Mouse (Mus musculus): ENCODE data around the gene Rexo4.

Gene Rexo4

GRCm38 (mm10) chr2:26963923-26964723, at the start of gene Rexo4:
TSS of gene Rexo4 (minus strand) at chr2:26964386.
- DNase-seq: peak; percentile 90 to 92

- DNase-seq: peak; percentile 89 to 94
Observed at GRCm38 (mm10) chr2:27009714-27010244, 45.6 kb upstream of the Rexo4 start, which contains the start of gene Cacfd1. TSS of gene Cacfd1 (plus strand) at chr2:27009926.

- DNase-seq: no peak
Observed at GRCm38 (mm10) chr2:27007701-27008100, 43.5 kb upstream of the Rexo4 start.

- DNase-seq: no peak
Observed at GRCm38 (mm10) chr2:27006255-27006654, 42.1 kb upstream of the Rexo4 start.

DNA sequence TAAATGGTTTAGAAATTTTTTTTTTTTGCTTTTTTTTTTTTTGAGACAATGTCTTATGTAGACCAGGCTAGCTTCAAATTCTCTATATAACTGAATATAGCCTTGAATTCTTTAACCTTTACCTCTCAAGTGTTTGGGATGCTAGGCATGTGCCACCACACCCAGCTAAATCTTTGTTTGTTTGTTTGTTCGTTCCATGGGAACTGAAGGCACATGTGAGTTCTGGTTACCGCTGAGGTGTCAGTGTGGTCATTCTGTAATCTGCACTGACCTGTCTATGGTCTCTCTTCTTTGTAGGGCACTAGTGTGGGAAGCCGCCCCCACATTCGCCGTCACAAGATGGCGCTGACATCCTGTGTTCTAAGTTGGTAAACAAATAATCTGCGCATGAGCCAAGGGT, 33.8 kb upstream of the Rexo4 start:
- no peak for DNase-seq

DNA sequence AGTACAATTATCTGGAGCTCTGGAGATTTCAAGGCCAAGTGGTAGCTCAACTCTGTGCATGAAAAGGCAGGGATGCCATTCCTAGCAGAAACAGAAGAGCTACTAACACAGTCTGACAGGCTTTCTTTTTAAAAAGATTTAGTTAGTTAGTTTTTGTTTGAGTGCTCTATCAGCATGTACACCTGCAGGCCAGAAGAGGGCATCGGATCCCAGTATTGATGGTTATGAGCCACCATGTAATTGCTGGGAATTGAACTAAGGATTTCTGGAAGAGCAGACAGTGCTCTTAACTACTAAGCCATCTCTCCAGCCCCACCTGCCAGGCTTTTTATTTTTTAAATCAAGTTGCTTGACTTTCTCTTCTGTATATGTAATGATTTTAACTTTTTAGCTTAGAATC, 33.3 kb upstream of the Rexo4 start:
- no peak for DNase-seq

DNA sequence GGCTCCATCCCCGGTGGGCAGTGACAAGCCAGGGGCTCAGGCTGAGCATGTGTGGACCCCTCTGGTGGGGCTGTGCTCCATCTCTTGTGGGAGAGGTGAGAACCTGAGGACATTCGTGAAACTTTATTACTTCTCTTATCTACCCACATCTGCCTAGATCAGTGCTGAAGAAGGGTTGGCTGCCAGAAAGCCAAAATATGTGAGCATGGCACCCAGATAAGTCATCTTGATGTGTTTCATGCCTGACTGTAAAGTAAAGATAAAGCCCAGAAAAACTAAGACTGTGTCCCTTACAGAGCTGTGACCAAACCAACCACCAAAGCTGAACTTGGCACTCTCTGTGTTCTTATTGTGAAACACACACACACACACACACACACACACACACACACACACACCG, 29.8 kb upstream of the Rexo4 start:
- no peak for DNase-seq

DNA sequence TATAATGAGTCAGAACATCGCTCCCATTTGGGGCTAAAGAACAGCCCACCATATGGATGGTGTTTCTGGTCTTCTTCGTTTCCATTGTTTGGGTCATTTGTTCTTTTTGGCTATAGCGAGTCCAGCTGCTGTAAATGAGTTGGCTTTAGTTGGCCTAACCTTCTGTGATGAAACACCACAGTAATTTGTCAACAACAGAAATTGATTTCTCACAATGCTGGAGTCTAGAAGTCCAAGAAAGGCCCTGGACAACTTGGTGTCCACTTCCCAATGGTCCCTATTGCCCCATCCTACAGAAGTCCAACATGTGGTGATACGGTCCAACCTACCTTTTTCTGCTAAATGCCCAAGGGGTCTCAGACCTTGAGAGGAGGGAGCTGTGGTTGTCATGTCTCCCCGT, 20.5 kb upstream of the Rexo4 start:
- no peak for DNase-seq

DNA sequence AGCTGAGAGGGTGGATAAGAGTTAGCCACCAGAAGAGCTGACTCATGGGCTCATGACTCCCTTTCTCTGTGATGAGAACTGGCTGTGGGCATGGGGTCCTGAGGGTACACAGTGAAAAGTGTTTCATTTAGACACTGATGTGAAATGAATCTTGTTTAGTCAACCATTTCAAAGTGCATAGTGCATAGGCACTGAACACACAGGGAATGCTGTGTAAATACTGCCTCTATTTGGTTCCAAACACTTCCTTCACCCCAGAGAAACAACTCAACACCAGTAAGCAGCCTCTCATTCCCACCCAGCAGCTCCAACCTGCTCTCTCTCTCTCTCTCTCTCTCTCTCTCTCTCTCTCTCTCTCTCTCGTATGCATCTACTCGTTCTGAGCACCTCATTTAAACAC, 20.0 kb upstream of the Rexo4 start:
- no peak for DNase-seq

DNA sequence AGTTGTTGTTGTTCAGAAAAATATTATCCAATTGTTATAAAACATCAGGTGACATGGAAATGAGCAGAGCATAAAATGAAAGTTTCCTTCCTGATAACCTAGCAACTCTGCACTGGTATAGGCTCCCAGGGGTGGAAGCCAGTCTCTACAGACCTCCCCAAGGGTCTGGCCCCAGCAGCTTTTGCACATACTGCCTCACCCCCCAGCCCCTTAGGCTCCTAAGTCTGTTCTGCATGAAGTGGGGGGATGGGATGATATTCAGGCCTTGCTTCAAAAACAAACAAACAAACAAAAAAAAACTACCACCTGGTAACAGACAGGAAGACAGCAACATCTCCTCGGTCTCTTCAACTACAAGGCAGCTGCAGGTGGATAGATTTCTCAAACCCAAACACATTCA, 16.2 kb upstream of the Rexo4 start:
- DNase-seq: peak in 1 of 2 experiments; percentile 46

- no peak for DNase-seq
Observed at GRCm38 (mm10) chr2:26973960-26974359, 9.8 kb upstream of the Rexo4 start.

DNA sequence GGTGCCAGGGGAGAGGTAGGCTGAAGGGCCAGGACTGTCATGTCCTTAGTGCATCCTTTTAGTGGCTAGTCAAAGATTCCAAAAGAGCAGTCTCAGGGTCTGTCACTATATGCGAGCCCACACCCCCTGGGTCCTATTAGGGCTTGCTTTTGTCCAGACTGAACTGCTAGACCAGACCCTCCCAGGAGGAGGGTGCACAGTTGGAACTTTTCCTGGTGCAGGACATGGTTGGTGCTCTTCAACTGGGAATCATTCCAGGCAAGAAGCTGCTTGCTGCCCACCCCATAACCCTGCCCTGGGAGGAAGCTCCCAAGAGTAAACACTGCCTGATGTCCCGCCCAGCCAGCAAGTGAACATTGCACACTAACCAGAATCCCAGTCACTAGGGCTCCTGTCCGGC, 8.9 kb upstream of the Rexo4 start, which contains the start of gene Adamts13:
Adamts13 (plus strand) TSS at position 301 of the 400 bp plus-strand sequence.
- DNase-seq: no peak

- DNase-seq: no peak
Observed at GRCm38 (mm10) chr2:26967262-26967661, 3.1 kb upstream of the Rexo4 start.

DNA sequence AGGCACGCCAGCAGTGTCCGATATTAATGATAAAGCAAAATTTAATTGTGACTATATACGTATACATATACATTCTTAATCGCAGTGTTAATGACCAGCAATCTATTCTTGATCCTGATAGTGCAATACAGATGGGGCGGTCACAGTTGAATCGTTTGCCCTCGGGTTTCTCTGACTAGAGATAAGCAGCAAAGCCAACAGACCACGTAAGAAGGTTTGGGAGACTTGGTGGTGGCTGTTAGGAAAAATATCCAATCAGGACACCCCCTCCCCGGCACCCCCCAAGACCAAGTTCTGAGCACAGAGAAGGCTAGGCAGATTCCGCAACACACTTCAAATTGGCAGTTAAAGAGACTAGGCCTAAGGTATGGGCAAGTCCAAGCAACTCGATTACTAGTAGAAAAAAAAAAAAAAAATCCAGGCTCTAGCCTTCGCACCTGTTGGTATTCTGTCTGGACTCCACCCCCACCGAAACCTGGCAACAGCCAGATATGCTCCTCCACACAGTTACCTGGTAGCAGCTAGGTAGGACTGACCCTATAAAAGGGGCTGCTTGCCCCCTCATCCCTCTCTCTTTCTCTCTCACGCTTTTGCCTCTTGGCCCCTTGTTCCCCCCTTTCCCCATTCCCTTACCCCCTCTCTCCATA, 661 bp upstream of the Rexo4 start:
- DNase-seq: no peak

- DNase-seq: no peak
Observed at GRCm38 (mm10) chr2:26960756-26961155, 3.4 kb downstream of the Rexo4 start.

DNA sequence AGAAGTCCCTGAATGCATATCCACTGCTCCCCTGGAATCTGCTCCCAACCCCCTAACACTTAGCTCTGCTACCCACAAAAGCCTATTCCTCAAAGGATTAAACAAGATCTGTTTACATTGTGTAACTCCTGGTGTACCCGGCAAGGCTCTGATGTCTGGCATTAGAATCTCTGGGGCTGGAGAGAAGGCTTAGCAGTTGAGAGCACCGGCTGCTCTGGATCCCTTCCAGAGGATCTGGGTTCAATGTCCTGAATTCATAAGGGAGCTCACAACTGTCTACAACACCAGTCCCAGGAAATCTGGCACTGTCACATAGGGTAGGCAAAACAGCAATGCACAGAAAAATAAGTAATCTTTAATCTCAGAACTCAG, 6.7 kb downstream of the Rexo4 start:
- DNase-seq: no peak

DNA sequence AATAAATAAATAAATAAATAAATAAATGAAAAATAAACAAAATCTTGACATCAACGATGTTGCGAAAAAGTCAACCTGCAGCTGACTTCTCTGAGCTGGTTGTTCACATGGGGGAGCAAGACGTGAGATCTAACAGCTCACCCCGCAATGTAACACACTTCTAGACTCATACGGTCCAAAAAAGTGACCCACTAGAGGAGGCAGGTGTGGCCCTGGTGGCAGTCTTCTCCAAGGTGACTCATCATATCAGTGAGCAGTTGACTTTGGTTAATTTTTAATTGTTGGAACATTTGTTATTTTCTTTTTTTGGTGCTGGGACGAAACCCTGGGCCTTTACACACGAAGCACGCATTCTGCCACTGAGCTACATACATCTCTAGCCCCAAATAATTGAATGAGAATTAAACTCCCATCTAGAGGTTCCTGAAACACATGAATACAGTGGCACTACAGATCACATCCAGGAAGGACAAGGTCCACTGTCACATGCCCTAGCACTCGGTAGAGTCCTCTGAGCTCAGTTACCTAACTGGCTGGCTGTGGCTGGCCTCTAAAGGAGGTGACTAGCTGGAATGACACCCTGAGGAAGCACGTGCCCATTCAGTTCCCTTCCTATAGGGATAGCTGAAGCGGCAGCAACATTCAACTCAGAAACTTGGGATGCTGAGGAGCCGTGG, 7.2 kb downstream of the Rexo4 start:
- no peak for DNase-seq

GRCm38 (mm10) chr2:26954735-26955395, 9.3 kb downstream of the Rexo4 start:
- DNase-seq: peak; percentile 23 to 42

GRCm38 (mm10) chr2:26952866-26953265, 11.3 kb downstream of the Rexo4 start:
- no peak for DNase-seq

DNA sequence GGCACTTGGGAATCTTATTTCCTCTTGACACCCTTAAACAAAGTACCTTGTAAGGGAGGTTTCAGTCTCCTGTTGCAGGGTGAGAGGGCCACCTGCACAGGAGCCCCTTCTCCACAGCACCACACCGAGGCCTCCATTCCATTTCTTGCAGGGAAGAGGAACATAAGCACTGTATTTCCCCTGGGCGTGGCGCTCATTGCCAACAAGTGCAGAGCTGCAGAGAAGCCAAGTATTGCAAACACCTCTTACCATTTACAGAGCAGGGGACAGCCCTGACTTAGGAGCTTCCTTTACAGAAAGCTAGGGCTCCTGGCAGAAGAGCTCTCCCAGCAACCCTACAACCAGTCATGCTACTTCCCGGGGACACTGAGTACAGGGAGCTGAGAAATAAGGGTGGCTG, 12.0 kb downstream of the Rexo4 start:
- no peak for DNase-seq

DNA sequence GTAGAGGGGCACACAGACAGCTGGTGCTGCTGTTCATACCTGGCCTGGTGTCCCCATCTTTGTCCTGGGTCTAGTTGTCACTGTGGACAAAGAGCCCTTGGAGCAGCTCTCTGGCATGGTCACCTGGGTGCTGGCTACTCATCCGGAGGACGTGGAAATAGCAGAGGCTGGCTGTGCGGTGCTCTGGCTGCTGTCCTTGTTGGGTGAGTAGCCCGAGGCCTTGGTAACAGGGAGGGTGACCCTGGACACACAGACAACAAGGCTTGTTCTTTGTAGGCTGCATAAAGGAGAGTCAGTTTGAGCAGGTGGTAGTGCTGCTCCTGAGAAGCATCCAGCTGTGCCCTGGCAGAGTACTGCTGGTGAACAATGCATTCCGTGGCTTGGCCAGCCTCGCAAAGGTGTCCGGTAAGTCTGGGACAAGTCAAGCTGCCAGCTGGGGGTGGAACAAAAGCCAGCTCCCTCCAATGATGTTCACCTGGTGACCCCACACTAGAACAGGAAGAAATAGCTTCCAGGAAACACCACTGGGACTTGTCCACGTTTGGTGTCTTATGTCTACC, 12.8 kb downstream of the Rexo4 start:
- DNase-seq: no peak

GRCm38 (mm10) chr2:26950411-26950810, 13.8 kb downstream of the Rexo4 start:
- DNase-seq: no peak

- no peak for DNase-seq
Observed at GRCm38 (mm10) chr2:26943253-26943652, 20.9 kb downstream of the Rexo4 start.

Data from thymus, postnatal 36 days (tissue).